ENCODE assay signal across 25 mouse cellular contexts in genomic region chr17:78266271-78266670, GRCm38 (mm10).
DNase-seq lines count a peak whose midpoint lies in the region; ATAC-seq lines count a peak whose summit lies in the region.
"Had no signal": no experiment of that assay in that cellular context is flagged by ENCODE, and none has a peak within 500 bp of the region (broad histone marks: within the 10 kb centered on the region; RNA-seq: fewer than 3 reads in every experiment).

No protein-coding gene starts in this region.

- H3K9ac ChIP-seq in hindbrain, embryonic 11.5 days (ENCODE audit: low read depth, low read length) = no peak overlapping the region
- H3K9ac ChIP-seq: embryonic facial prominence, embryonic 13.5 days; forebrain, embryonic 12.5 days; heart, embryonic 15.5 days; hindbrain, embryonic 12.5 days had no signal

- no peak overlapping the region for H3K27ac ChIP-seq in hindbrain, embryonic 11.5 days (ENCODE audit: low read depth, low read length)
- H3K27ac ChIP-seq in hindbrain, embryonic 10.5 days = no peak overlapping the region
- H3K27ac ChIP-seq: embryonic facial prominence, embryonic 13.5 days; forebrain, embryonic 12.5 days; heart, adult 2 months; heart, embryonic 15.5 days; hindbrain, embryonic 12.5 days had no signal

- no peak overlapping the region for H3K4me2 ChIP-seq in hindbrain, embryonic 11.5 days (replicated peaks; ENCODE audit: low read depth, low read length)
- H3K4me2 ChIP-seq: embryonic facial prominence, embryonic 13.5 days; forebrain, embryonic 12.5 days; heart, embryonic 11.5 days; heart, embryonic 15.5 days; hindbrain, embryonic 12.5 days had no signal

- no peak overlapping the region for H3K4me3 ChIP-seq in hindbrain, embryonic 11.5 days (ENCODE audit: low read depth, low read length)
- no peak overlapping the region for H3K4me3 ChIP-seq in hindbrain, embryonic 10.5 days
- H3K4me3 ChIP-seq: embryonic facial prominence, embryonic 13.5 days; forebrain, embryonic 12.5 days; heart, adult 2 months; heart, embryonic 15.5 days; hindbrain, embryonic 12.5 days had no signal

- no peaks in the 10 kb centered on the region for H3K9me3 ChIP-seq in hindbrain, embryonic 11.5 days (ENCODE audit: control insufficient read depth, low read length)
- H3K9me3 ChIP-seq in hindbrain, embryonic 10.5 days = no peaks in the 10 kb centered on the region
- H3K9me3 ChIP-seq: embryonic facial prominence, embryonic 13.5 days; forebrain, embryonic 12.5 days; heart, embryonic 15.5 days; hindbrain, embryonic 12.5 days had no signal

- no peak for ATAC-seq in hindbrain, embryonic 11.5 days (ENCODE audit: low FRiP score)
- ATAC-seq: activated CD4-positive, CD25-positive, alpha-beta regulatory T cell, adult 4 months; forebrain, embryonic 16.5 days; hindbrain, embryonic 16.5 days; inflammation-experienced regulatory T-cells, adult 6 months; Patski had no signal

- WGBS in hindbrain, embryonic 11.5 days = 63% methylated on average over 2 of the region's 2 CpGs
- 79% methylated on average over 2 of the region's 2 CpGs for WGBS in hindbrain, embryonic 10.5 days

- peak; percentile 28 for DNase-seq in hindbrain, embryonic 11.5 days (ENCODE audit: low spot score)
- DNase-seq in hindbrain, embryonic 10.5 days (ENCODE audit: low spot score) = no peak
- DNase-seq in kidney, postnatal 14 days = peak; percentile 46
- no peak for DNase-seq in kidney, adult 18-20 months
- peak; percentile 59 for DNase-seq in adrenal gland, adult 2 months
- DNase-seq in adrenal gland, postnatal 14 days = peak; percentile 75
- DNase-seq in lung, postnatal 14 days = no peak
- no peak for DNase-seq in spleen, adult 18-20 months
- DNase-seq: cerebellum, adult 18-20 months; cerebellum, adult 9-11 months; cerebellum, postnatal 36 days; gastrocnemius, postnatal 10 days; heart, adult 2 months; heart, postnatal 14 days had no signal

- no peaks in the 10 kb centered on the region for H3K27me3 ChIP-seq in hindbrain, embryonic 11.5 days (ENCODE audit: control insufficient read depth, insufficient read depth, low read length)
- H3K27me3 ChIP-seq in hindbrain, embryonic 10.5 days (ENCODE audit: insufficient read depth, poor library complexity, severe bottlenecking) = no peaks in the 10 kb centered on the region
- H3K27me3 ChIP-seq: CH12.LX; embryonic facial prominence, embryonic 13.5 days; forebrain, embryonic 12.5 days; heart, embryonic 15.5 days; hindbrain, embryonic 12.5 days; Patski had no signal

- H3K36me3 ChIP-seq in hindbrain, embryonic 11.5 days (ENCODE audit: control insufficient read depth, insufficient read depth, low read length) = no peaks in the 10 kb centered on the region
- no peaks in the 10 kb centered on the region for H3K36me3 ChIP-seq in hindbrain, embryonic 10.5 days
- H3K36me3 ChIP-seq: embryonic facial prominence, embryonic 13.5 days; forebrain, embryonic 12.5 days; heart, embryonic 15.5 days; hindbrain, embryonic 12.5 days had no signal

- no peaks in the 10 kb centered on the region for H3K4me1 ChIP-seq in hindbrain, embryonic 11.5 days (replicated peaks; ENCODE audit: control insufficient read depth, insufficient read depth, low read length)
- peaks cover 15% of the 10 kb centered on the region for H3K4me1 ChIP-seq in hindbrain, embryonic 10.5 days (replicated peaks)

Comparison
In these comparisons a context has a peak if more than half of its experiments do, and no peak if none do; other contexts are left out.
1. DNase-seq: peak in hindbrain, embryonic 11.5 days (single experiment), kidney, postnatal 14 days (single experiment), adrenal gland, adult 2 months (single experiment) and adrenal gland, postnatal 14 days (single experiment); none in hindbrain, embryonic 10.5 days (single experiment), kidney, adult 18-20 months (single experiment), lung, postnatal 14 days (single experiment) and spleen, adult 18-20 months (0 of 2).